Mouse (Mus musculus) testis, postnatal 14 days (tissue): ENCODE measurements around the gene Grb2.
A peak's percentile ranks its signal among the peaks of the same experiment; 100 is the strongest.

Experiments
- DNase-seq: peaks from one replicate; pipeline ENCODE4 v3.0.0; 2021; ENCODE audit warnings: low spot score

The Grb2 gene

DNA sequence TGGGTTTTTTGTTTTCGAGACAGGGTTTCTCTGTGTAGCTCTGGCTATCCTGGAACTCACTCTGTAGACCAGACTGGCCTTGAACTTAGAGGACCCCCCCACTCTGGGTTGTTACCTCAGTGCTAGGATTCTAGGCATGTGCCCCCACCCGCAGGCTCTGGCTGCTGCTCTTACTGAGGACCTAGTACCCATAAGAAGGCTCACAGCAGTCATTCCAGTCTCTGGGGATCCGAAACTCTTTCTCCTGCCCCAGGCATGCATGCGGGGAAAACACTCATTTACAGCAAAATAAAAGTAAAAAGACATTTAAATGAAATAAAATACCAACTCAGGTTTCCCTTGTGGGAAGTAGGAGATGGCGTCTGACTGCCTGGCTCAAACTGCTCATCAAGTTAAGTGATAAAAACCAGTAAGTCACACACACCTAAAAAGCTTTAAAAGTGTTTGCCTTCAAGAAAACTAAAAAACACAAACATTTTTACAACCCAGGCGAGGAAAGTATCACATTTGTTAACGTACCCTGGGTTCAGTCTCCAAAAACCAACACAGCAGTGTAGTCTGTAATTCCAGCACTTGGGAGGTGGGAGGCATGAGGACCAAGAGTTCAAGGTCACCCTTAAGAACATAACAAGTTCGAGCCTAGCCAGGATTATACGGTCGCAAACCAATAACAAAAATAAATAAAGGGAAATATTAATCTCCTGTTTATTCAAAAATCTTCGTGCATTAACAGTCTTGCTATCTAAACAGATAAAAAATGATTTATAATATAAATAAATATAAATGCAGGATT is 81.4 kb downstream of the Grb2 start:
- DNase-seq, result no peak

GRCm38 (mm10) chr11:115625877-115626276 is 82.5 kb downstream of the Grb2 start:
- DNase-seq, result no peak

GRCm38 (mm10) chr11:115623487-115624070 is 84.8 kb downstream of the Grb2 start:
- no peak for DNase-seq

- no peak for DNase-seq
These were observed 88.4 kb downstream of the Grb2 start for GRCm38 (mm10) chr11:115619949-115620348.

DNA sequence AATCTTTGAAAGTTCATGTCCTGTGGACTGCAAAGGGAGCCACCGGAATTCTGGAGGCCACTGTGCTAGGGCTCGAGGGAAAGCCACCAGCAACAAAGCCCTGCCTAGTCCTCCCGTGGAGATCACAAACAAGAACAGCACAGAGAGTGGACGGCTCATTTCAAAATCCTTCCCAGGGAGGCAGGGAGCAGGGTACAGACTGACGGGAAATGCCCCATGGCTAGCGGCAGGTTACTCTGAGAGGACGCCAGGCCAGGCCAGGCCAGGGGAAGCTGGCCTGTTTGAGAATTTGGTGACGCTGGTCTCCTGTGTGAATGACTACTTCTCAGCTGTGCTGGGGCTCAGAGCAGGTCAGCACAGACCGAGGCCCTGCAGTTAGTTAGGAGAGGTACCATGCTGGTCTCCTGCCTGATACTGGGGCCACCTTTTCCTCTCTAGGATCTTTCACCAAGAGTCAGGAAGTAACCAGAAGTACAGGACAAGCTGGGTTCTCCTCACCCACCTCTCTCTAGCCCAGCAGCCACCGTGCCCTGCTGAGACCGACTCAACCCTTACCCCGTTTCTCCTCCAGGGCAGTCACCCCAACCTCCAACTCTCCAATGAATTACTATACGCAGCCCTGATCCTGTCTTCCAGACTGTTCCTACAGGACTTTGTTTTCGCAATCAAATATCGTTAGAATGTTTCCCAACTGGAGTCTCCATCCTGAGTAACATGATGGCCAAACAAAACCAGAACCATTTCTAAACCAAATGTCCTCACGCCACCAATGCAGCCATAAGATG is 89.5 kb downstream of the Grb2 start:
- DNase-seq, result no peak

- DNase-seq, result no peak
These were observed 90.4 kb downstream of the Grb2 start for GRCm38 (mm10) chr11:115618001-115618400.

DNA sequence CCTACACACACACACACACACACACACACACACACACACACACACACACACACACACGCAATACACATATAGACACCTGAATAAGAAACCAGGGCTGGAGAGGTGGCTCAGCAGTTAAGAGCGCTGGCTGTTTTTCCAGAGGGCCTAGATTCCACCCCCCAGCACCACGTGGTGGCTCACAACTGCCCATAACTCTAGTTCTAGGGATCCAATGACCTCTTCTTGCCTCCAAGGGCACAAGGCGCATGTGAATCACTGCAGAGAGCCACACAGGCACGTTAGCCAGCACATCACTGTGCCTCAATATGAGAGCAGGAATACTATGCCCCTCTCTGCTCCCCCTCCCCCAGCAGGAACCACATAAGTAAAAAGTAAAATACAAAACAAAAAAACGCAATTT is 91.5 kb downstream of the Grb2 start:
- no peak for DNase-seq

DNA sequence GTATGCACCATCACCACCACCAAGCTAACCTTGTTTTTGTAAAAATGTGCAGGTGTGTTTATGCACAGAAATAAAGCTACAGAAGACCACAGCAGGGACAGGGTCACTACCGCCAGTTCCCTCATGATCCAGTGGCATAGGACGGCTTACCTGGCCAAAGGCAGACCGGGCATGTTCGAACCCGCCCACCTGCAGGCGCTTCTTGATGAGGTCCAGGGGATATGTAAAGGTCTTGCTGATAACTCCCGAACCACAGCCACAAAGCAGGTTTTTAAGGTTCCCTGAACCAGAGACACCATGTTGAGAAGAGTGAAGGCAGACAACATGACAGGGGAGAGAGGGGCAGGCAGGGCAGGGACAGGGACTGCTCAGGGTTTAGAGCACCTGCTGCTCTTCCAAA is 92.0 kb downstream of the Grb2 start:
- DNase-seq, result no peak

- no peak for DNase-seq
These were observed 92.5 kb downstream of the Grb2 start for GRCm38 (mm10) chr11:115615875-115616274.

DNA sequence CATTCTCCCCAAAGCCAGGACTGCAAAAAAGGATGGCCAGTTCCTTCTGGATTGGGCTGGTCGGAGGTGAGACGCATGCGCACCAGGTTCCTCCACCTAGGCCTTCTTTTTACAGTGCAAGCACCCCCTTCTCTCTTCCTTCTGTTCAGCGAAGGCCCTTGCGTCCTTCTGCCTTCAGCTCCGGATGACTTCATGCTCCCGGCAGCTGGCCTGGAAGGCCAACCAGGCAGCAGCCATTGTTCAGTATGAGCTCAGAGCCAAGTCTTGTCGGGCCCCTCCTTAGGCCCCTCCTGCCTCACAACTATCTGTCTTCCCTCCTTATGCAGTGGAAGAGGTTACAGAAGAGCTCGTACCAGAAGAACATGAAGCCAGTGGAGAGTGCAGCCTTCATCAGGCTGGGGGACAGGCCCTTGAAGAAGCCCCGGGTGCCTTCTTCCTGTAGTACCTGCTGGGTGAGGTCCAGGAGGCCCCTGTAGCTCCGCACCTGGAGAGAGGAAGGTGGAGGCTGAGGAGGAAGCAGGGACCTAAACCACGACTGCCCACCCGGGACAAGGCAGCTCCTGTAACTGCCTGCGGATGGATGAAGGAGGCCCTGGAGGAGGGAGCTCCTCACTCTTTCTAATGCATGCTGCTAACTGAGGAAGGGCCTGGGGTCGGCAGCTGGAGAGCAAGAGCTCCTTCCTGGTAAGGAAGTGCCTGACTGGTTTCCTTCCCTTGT is 93.1 kb downstream of the Grb2 start:
- no peak for DNase-seq

GRCm38 (mm10) chr11:115614346-115615107 is 93.9 kb downstream of the Grb2 start:
- no peak for DNase-seq

DNA sequence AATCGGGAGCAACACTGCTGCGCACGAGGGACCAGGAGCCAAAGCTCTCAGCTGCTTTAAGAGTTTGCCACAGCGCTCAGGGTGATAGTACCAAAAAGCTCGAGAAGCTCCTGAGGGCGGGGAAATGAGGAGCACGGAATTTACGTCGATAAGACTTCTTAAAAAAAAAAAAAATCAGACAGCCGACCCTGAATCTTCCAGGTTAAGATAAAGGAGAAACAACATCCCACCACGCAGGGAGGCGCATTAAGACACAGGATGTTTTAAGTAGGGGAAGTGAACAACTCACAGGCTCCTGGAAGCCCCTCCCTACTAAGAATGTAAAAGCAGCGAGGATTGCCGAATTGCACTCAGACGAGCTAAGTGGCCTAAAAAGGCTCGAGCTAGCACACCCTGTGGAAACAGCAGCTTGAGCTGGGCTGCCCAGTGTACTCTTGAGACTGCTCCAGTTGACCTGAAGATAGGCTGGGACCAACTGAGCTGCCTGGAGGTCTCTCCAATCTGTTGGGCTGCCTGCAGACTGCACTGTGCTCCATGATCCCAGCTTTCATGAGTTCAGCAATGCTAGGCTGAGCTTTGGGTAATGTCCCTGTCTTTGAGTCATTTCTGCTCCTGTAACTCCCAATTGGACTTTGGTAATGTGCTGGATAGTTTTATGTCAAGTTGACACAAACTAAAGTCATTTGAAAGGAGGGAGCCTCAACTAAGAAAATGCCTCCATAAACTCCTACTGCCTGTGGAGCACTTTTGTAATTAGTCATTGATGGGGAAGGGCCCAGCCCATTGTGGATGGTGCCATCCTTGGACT is 95.1 kb downstream of the Grb2 start:
- no peak for DNase-seq

GRCm38 (mm10) chr11:115612410-115613137 is 95.8 kb downstream of the Grb2 start, which contains the start of gene Mif4gd:
Gene Mif4gd, minus strand, starts transcription at chr11:115612969.
- peak; percentile 91 for DNase-seq

DNA sequence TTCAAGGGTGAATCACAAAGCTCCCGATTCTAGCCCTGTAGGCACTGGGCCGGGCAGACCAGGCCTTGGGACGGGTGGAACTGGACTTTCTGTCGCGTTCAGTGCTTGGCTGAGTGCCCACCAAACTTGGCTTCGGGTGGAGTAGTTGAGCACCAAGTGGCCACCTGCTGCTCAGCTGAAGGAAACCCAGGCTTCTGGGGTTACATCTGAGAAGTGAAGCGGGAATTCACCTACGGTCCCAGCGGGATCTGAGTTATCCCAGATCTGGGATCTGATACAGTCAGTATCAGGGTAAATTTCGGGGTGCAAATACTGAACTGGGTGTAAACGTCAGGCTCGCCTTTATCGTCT is 96.4 kb downstream of the Grb2 start:
- DNase-seq, result peak; percentile 83

DNA sequence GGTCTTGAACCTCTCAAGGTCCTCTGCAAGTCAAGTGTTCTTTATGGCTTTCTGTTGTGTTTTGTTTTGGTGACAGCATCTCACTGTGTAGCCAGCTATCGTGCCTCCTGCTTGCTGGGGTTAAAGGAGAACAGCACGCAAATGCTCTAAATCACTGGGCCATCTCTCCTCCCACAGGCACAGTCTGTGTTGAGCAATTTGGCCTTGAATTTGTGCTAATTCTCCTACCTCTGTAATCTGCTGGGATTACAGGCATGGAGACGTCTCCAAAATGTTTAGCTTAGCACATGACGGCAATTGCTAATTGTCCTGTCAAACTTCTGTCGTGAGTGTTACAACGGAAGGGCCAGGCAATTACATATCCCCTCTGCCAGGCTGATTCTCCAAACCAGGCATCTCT is 97.2 kb downstream of the Grb2 start:
- DNase-seq, result peak; percentile 63

- DNase-seq, result no peak
These were observed 98.8 kb downstream of the Grb2 start for GRCm38 (mm10) chr11:115609576-115609975.

DNA sequence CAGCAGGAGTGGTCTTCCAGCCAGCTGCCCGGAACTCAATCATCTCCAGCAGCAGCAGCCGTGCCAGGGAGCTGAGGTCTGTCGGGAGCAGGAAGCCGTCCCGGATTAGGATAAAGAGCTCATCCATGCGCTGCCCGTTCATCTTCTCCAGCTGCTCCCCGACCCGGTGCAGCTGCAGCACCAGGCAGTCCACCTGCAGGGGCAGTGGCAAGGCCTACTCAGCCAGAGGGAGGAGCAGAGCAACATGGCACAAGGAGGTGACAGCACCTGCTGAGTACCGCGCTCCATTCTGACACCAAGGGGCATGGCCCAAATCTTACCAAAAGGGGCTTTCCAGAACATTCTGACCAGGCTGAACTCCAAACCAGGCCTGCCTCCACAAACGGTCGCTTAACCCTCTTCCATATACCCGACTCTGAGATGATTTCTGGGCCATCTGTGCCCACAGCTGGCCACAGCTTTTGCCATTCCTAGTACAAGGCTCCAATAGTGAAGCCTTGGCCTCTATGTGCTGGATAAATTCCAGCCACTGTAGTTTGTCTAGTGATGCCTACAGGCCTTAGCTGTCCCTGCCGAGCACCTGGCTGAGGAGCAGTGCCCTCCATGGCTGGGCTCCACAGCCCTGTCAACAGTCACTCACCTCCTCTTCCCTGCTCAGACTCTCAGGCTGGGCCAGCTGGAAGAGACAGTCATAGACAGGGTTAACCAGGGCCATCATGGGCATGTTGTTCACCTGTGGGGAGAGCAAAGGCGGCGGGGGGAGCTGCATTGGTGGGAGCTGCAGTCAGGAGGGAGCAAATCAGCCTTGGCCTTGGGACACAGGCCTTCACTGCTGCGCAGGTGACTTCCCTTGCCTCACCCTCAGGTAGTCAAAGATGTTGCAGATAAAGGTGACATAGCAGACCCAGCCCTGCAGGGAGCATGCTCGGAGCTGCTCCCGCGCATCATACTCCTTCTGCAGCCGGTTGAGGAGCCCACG is 99.7 kb downstream of the Grb2 start:
- no peak for DNase-seq

- no peak for DNase-seq
These were observed 101.7 kb downstream of the Grb2 start for GRCm38 (mm10) chr11:115606733-115607132.

DNA sequence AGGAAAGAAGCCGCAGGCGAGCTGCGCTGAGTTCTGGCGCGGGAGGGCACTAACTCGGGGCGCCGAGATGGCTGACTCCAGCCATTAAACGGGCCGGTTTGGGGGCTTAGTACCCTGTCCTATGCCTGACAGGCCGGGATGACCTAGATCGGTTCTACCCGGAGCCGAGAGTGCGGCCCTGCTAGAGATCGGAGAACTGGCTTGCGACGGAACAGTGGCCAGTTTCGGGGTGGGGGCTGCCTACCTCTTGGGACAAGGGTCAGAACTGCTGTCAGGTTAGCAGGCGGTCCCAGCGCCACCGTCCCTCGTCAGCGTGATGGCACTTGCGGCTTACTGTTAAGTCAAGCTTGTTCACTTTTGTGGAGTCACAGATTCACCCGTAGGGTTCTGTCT is 104.1 kb downstream of the Grb2 start:
- DNase-seq, result no peak
